Comparison of ENCODE assay signal across 22 mouse cellular contexts in genomic region chr19:6408749-6409148, GRCm38 (mm10). TPM values are rescaled to one million over a fixed set of nuclear protein-coding genes. Genes with fewer than 3 reads are reported as not detected.
A peak's percentile ranks its signal among the peaks of the same experiment; 100 is the strongest.
DNase-seq lines count a peak whose midpoint lies in the region; ATAC-seq and TF ChIP-seq lines count a peak whose summit lies in the region.
"Had no signal": no experiment of that assay in that cellular context is flagged by ENCODE, and none has a peak within 500 bp of the region (broad histone marks: within the 10 kb centered on the region; RNA-seq: fewer than 3 reads in every experiment).

No protein-coding gene starts in this region.

- H3K4me1 ChIP-seq in kidney, adult 2 months (ENCODE audit: control insufficient read depth, insufficient read depth, low read length) = no peaks in the 10 kb centered on the region
- H3K4me1 ChIP-seq in kidney, embryonic 16.5 days (ENCODE audit: insufficient read depth, low read length) = peaks cover 8% of the 10 kb centered on the region
- H3K4me1 ChIP-seq in embryonic facial prominence, embryonic 10.5 days = peaks cover 22% of the 10 kb centered on the region
- H3K4me1 ChIP-seq: forebrain, embryonic 12.5 days had no signal

- TF ChIP-seq CTCF in kidney, adult 2 months (conservative IDR thresholded peaks at IDR 0.05; ENCODE audit: insufficient read depth, insufficient read length, low read depth, low read length) = no peak

- H3K4me2 ChIP-seq in kidney, embryonic 16.5 days (replicated peaks; ENCODE audit: low read depth, low read length) = no peak overlapping the region
- H3K4me2 ChIP-seq: forebrain, embryonic 12.5 days; hindbrain, embryonic 12.5 days; kidney, embryonic 15.5 days; lung, embryonic 14.5 days had no signal

- TF ChIP-seq POLR2A in kidney, adult 2 months (IDR thresholded peaks at IDR 0.05; ENCODE audit: low read depth, low read length) = no peak

- no peaks in the 10 kb centered on the region for H3K9me3 ChIP-seq in kidney, embryonic 16.5 days (ENCODE audit: low read length)
- H3K9me3 ChIP-seq in embryonic facial prominence, embryonic 10.5 days = no peaks in the 10 kb centered on the region
- H3K9me3 ChIP-seq: forebrain, embryonic 12.5 days; hindbrain, embryonic 12.5 days; kidney, embryonic 15.5 days; midbrain, embryonic 10.5 days had no signal

- no peaks in the 10 kb centered on the region for H3K27me3 ChIP-seq in kidney, adult 2 months (replicated peaks; ENCODE audit: control insufficient read depth, insufficient read depth, low read length)
- no peaks in the 10 kb centered on the region for H3K27me3 ChIP-seq in kidney, embryonic 16.5 days (ENCODE audit: insufficient read depth, low read length)
- peaks cover 19% of the 10 kb centered on the region for H3K27me3 ChIP-seq in embryonic facial prominence, embryonic 10.5 days (replicated peaks; ENCODE audit: low read depth, poor library complexity, severe bottlenecking)
- H3K27me3 ChIP-seq: CH12.LX; kidney, embryonic 15.5 days had no signal

- WGBS in kidney, adult 2 months = 73% methylated on average over 8 of the region's 8 CpGs
- 75% methylated on average over 8 of the region's 8 CpGs for WGBS in kidney, embryonic 16.5 days
- WGBS in embryonic facial prominence, embryonic 10.5 days = 81% methylated on average over 8 of the region's 8 CpGs

- peak; percentile 25 for DNase-seq in cerebellum, adult 8-10 months
- DNase-seq in cerebellum, postnatal 4 days (ENCODE audit: low spot score in 2 of 2) = no peak
- peak; percentile 43 for DNase-seq in kidney, adult 2 months
- DNase-seq in A20 (ENCODE audit: low read depth, low spot score) = peak; percentile 38
- no peak for DNase-seq in embryonic facial prominence, embryonic 10.5 days (ENCODE audit: low spot score)
- no peak for DNase-seq in frontal cortex, postnatal 25 days (ENCODE audit: low spot score in 2 of 2)
- DNase-seq: adrenal gland, postnatal 10 days; cerebellum, postnatal 36 days; gastrocnemius, postnatal 10 days; layer of hippocampus, postnatal 36 days; lung, embryonic 14.5 days; lung, postnatal 36 days; retina, postnatal 1 day; thymus, postnatal 14 days had no signal

- H3K9ac ChIP-seq in kidney, embryonic 16.5 days (replicated peaks; ENCODE audit: low read length) = no peak overlapping the region
- H3K9ac ChIP-seq: forebrain, embryonic 12.5 days; hindbrain, embryonic 12.5 days; kidney, embryonic 15.5 days; lung, embryonic 14.5 days had no signal

- H3K36me3 ChIP-seq in kidney, adult 2 months (ENCODE audit: control insufficient read depth, insufficient read depth, low read length) = no peaks in the 10 kb centered on the region
- no peaks in the 10 kb centered on the region for H3K36me3 ChIP-seq in kidney, embryonic 16.5 days (ENCODE audit: insufficient read depth, low read length)
- H3K36me3 ChIP-seq in embryonic facial prominence, embryonic 10.5 days (replicated peaks) = no peaks in the 10 kb centered on the region
- H3K36me3 ChIP-seq: forebrain, embryonic 12.5 days; hindbrain, embryonic 12.5 days; kidney, embryonic 15.5 days; midbrain, embryonic 10.5 days had no signal

- H3K4me3 ChIP-seq in kidney, adult 2 months (ENCODE audit: insufficient read depth, low read depth, low read length) = no peak overlapping the region
- H3K4me3 ChIP-seq in kidney, embryonic 16.5 days (ENCODE audit: low read length) = no peak overlapping the region
- H3K4me3 ChIP-seq in embryonic facial prominence, embryonic 10.5 days = no peak overlapping the region
- H3K4me3 ChIP-seq: forebrain, embryonic 12.5 days; hindbrain, embryonic 12.5 days; kidney, embryonic 15.5 days; layer of hippocampus, adult 2 months; midbrain, embryonic 10.5 days had no signal

- ATAC-seq in kidney, embryonic 16.5 days (ENCODE audit: low FRiP score, low TSS enrichment) = no peak
- ATAC-seq: Patski had no signal

- H3K27ac ChIP-seq in kidney, adult 2 months (ENCODE audit: insufficient read depth, low read depth, low read length) = no peak overlapping the region
- no peak overlapping the region for H3K27ac ChIP-seq in kidney, embryonic 16.5 days (ENCODE audit: low read length)
- H3K27ac ChIP-seq in embryonic facial prominence, embryonic 10.5 days (replicated peaks) = 0 out of 2 replicates have a peak overlapping the region, but pooled peaks have one; percentile 30
- H3K27ac ChIP-seq: forebrain, embryonic 12.5 days; hindbrain, embryonic 12.5 days; kidney, embryonic 15.5 days; layer of hippocampus, adult 2 months had no signal

RNA-seq across cellular contexts. Expression of gene Rasgrp2, which starts 9.6 kb away (rescaled TPM):
- polyA plus RNA-seq in kidney, adult 2 months (2012; rRNA removed) = 76.8 and 90.0 TPM in 2 replicates
- polyA plus RNA-seq in kidney, embryonic 16.5 days (2015; fragmentation: Nextera tagmentation; extraction: Ambion mirVana) = 105 and 121 TPM in 2 replicates
- polyA plus RNA-seq in embryonic facial prominence, embryonic 10.5 days (2016; fragmentation: Nextera tagmentation; extraction: Ambion mirVana) = 14.2 and 18.6 TPM in 2 replicates

RNA-seq across cellular contexts. Expression of gene Nrxn2, which starts 9.8 kb away (rescaled TPM):
- 5.9 and 6.4 TPM in 2 replicates for polyA plus RNA-seq in kidney, adult 2 months (2012; rRNA removed)
- polyA plus RNA-seq in kidney, embryonic 16.5 days (2015; fragmentation: Nextera tagmentation; extraction: Ambion mirVana) = 6.0 and 6.2 TPM in 2 replicates
- polyA plus RNA-seq in embryonic facial prominence, embryonic 10.5 days (2016; fragmentation: Nextera tagmentation; extraction: Ambion mirVana) = 1.9 TPM in 2 replicates
- polyA plus RNA-seq: Patski had no signal

RNA-seq across cellular contexts. Expression of gene Pygm, which starts 24.6 kb away (rescaled TPM):
- polyA plus RNA-seq in kidney, adult 2 months (2012; rRNA removed) = 15.0 and 47.1 TPM in 2 replicates
- 36.2 and 38.3 TPM in 2 replicates for polyA plus RNA-seq in kidney, embryonic 16.5 days (2015; fragmentation: Nextera tagmentation; extraction: Ambion mirVana)
- 1.1 and 2.2 TPM in 2 replicates for polyA plus RNA-seq in embryonic facial prominence, embryonic 10.5 days (2016; fragmentation: Nextera tagmentation; extraction: Ambion mirVana)

RNA-seq across cellular contexts. Expression of gene Sf1, which starts 45.3 kb away (rescaled TPM):
- polyA plus RNA-seq in kidney, adult 2 months (2012; rRNA removed) = 71.3 and 76.3 TPM in 2 replicates
- polyA plus RNA-seq in kidney, embryonic 16.5 days (2015; fragmentation: Nextera tagmentation; extraction: Ambion mirVana) = 132 and 150 TPM in 2 replicates
- polyA plus RNA-seq in embryonic facial prominence, embryonic 10.5 days (2016; fragmentation: Nextera tagmentation; extraction: Ambion mirVana) = 185 and 205 TPM in 2 replicates

Comparison
In these comparisons a context has a peak if more than half of its experiments do, and no peak if none do; other contexts are left out.
1. DNase-seq: peak in cerebellum, adult 8-10 months (single experiment), kidney, adult 2 months (single experiment) and A20 (single experiment); none in cerebellum, postnatal 4 days (0 of 2), embryonic facial prominence, embryonic 10.5 days (single experiment) and frontal cortex, postnatal 25 days (0 of 2).